Mouse (Mus musculus) frontal cortex, postnatal 25 days (tissue): ENCODE results near the gene Tm9sf3.

Experiments used
- DNase-seq, 2 experiments: peaks; one replicate each; pipeline ENCODE4 v3.0.0; 2022; ENCODE audit warnings: low spot score in 2 of 2

The Tm9sf3 gene

GRCm38 (mm10) chr19:41262712-41263629, 826 bp downstream of the Tm9sf3 start:
- peak; percentile 34 to 47 for DNase-seq

- DNase-seq: no peak
Measured at GRCm38 (mm10) chr19:41260736-41261135, 3.1 kb downstream of the Tm9sf3 start.

- DNase-seq: no peak
Measured at GRCm38 (mm10) chr19:41259256-41259655, 4.5 kb downstream of the Tm9sf3 start.

- DNase-seq: no peak
Measured at GRCm38 (mm10) chr19:41258707-41259106, 5.1 kb downstream of the Tm9sf3 start.

- no peak for DNase-seq
Measured at GRCm38 (mm10) chr19:41254584-41254983, 9.2 kb downstream of the Tm9sf3 start.

GRCm38 (mm10) chr19:41248968-41249367, 14.8 kb downstream of the Tm9sf3 start:
- DNase-seq: no peak

- no peak for DNase-seq
Measured at GRCm38 (mm10) chr19:41248271-41248670, 15.5 kb downstream of the Tm9sf3 start.

GRCm38 (mm10) chr19:41246271-41246670, 17.5 kb downstream of the Tm9sf3 start:
- no peak for DNase-seq

- peak; percentile 30 to 41 for DNase-seq
Measured at GRCm38 (mm10) chr19:41244581-41244980, 19.2 kb downstream of the Tm9sf3 start.

GRCm38 (mm10) chr19:41241997-41242396, 21.8 kb downstream of the Tm9sf3 start:
- no peak for DNase-seq

GRCm38 (mm10) chr19:41233698-41234097, 30.1 kb downstream of the Tm9sf3 start:
- no peak for DNase-seq

GRCm38 (mm10) chr19:41208326-41208725, 55.5 kb downstream of the Tm9sf3 start:
- no peak for DNase-seq

- peak in 1 of 2 experiments; percentile 16 for DNase-seq
Measured at GRCm38 (mm10) chr19:41206811-41207344, 56.9 kb downstream of the Tm9sf3 start, which contains the start of gene Tll2. Gene Tll2 (minus strand): TSS chr19:41206835.

- no peak for DNase-seq
Measured at GRCm38 (mm10) chr19:41206041-41206810, 57.6 kb downstream of the Tm9sf3 start.

GRCm38 (mm10) chr19:41204159-41205081, 59.4 kb downstream of the Tm9sf3 start:
- no peak for DNase-seq

- peak; percentile 14 to 30 for DNase-seq
Measured at GRCm38 (mm10) chr19:41197606-41198005, 66.2 kb downstream of the Tm9sf3 start.

GRCm38 (mm10) chr19:41193379-41193778, 70.4 kb downstream of the Tm9sf3 start:
- no peak for DNase-seq

- no peak for DNase-seq
Measured at GRCm38 (mm10) chr19:41192953-41193352, 70.8 kb downstream of the Tm9sf3 start.

GRCm38 (mm10) chr19:41191724-41192123, 72.1 kb downstream of the Tm9sf3 start:
- no peak for DNase-seq

- no peak for DNase-seq
Measured at GRCm38 (mm10) chr19:41190876-41191434, 72.8 kb downstream of the Tm9sf3 start.

GRCm38 (mm10) chr19:41177331-41177730, 86.5 kb downstream of the Tm9sf3 start:
- no peak for DNase-seq
